Mouse (Mus musculus): ENCODE data around the gene Fga. TPM values are rescaled to one million over a fixed set of nuclear protein-coding genes. Genes with fewer than 3 reads are reported as not detected.

The Fga gene
- polyA plus RNA-seq, 1 experiment from 2014 or later, result 1,544 TPM

- no peak for ATAC-seq (ENCODE audit: low read depth)
- Histone ChIP-seq H3K36me3 (ENCODE audit: control insufficient read depth, insufficient read depth) (peaks cover 2% of the 10 kb centered on the region; the same call in 1 of the 2 replicates), H3K9ac (ENCODE audit: low read depth, low read length) (no peak overlapping the region), H3K4me1 (ENCODE audit: control insufficient read depth, low read depth, low read length) (peaks cover 10% of the 10 kb centered on the region), H3K27ac (ENCODE audit: low read length) (no peak overlapping the region), H3K4me3 (ENCODE audit: low read depth, low read length) (no peak overlapping the region), H3K9me3 (replicated peaks; ENCODE audit: control insufficient read depth, low read length) (no peaks in the 10 kb centered on the region), H3K4me2 (ENCODE audit: low read depth, low read length) (peak overlapping the region; percentile 46; the same call in 1 of the 2 replicates), H3K27me3 (ENCODE audit: control insufficient read depth, insufficient read depth, low read depth, low read length) (no peaks in the 10 kb centered on the region)
- WGBS (ENCODE audit: insufficient replicate concordance), result 28% methylated on average over 10 of the region's 10 CpGs
Measured at GRCm38 (mm10) chr3:83053758-83054157, 27.9 kb downstream of the Fga start.

- Histone ChIP-seq H3K9me3 (replicated peaks; ENCODE audit: control insufficient read depth, low read length) (no peaks in the 10 kb centered on the region), H3K27me3 (ENCODE audit: control insufficient read depth, insufficient read depth, low read depth, low read length) (no peaks in the 10 kb centered on the region), H3K4me2 (ENCODE audit: low read depth, low read length) (peak overlapping the region; percentile 76), H3K27ac (ENCODE audit: low read length) (no peak overlapping the region), H3K4me3 (ENCODE audit: low read depth, low read length) (peak overlapping the region; percentile 91), H3K4me1 (ENCODE audit: control insufficient read depth, low read depth, low read length) (peaks cover 10% of the 10 kb centered on the region), H3K9ac (ENCODE audit: low read depth, low read length) (peak overlapping the region; percentile 51; the same call in 1 of the 2 replicates), H3K36me3 (ENCODE audit: control insufficient read depth, insufficient read depth) (peaks cover 11% of the 10 kb centered on the region)
- ATAC-seq (ENCODE audit: low read depth), result peak; percentile 1; the same call in 1 of the 2 replicates
- 17% methylated on average over 13 of the region's 13 CpGs for WGBS (ENCODE audit: insufficient replicate concordance)
Measured at GRCm38 (mm10) chr3:83054759-83055158, 28.9 kb downstream of the Fga start.

GRCm38 (mm10) chr3:83055281-83056038 lies 29.6 kb downstream of the Fga start, which contains the start of gene Plrg1:
Plrg1 (plus strand) TSS chr3:83055522.
- H3K4me1 ChIP-seq (ENCODE audit: control insufficient read depth, low read depth, low read length), result peaks cover 10% of the 10 kb centered on the region
- under 1% methylated on average over 61 of the region's 61 CpGs for WGBS (ENCODE audit: insufficient replicate concordance)

GRCm38 (mm10) chr3:83057046-83057445 lies 31.2 kb downstream of the Fga start:
- WGBS (ENCODE audit: insufficient replicate concordance), result 90% methylated on average over 2 of the region's 2 CpGs
- no peak overlapping the region for H3K4me2 ChIP-seq (ENCODE audit: low read depth, low read length)
- no peak for ATAC-seq (ENCODE audit: low read depth)

More at GRCm38 (mm10) chr3:83055281-83056038, 29.6 kb downstream of the Fga start, which contains the start of gene Plrg1:
- Histone ChIP-seq H3K9me3 (replicated peaks; ENCODE audit: control insufficient read depth, low read length) (no peaks in the 10 kb centered on the region), H3K36me3 (ENCODE audit: control insufficient read depth, insufficient read depth) (peaks cover 13% of the 10 kb centered on the region), H3K27ac (ENCODE audit: low read length) (peak within 1 kb of the TSS; percentile 69), H3K4me2 (ENCODE audit: low read depth, low read length) (peak within 1 kb of the TSS; percentile 79), H3K9ac (ENCODE audit: low read depth, low read length) (peak within 1 kb of the TSS; percentile 80), H3K4me3 (ENCODE audit: low read depth, low read length) (peak within 1 kb of the TSS; percentile 91), H3K27me3 (ENCODE audit: control insufficient read depth, insufficient read depth, low read depth, low read length) (no peaks in the 10 kb centered on the region)
- peak; percentile 98 for ATAC-seq (ENCODE audit: low read depth)

GRCm38 (mm10) chr3:83067920-83068319 lies 42.0 kb downstream of the Fga start:
- no peaks in the 10 kb centered on the region for H3K9me3 ChIP-seq (replicated peaks; ENCODE audit: control insufficient read depth, low read length)
- 85% methylated on average over 9 of the region's 9 CpGs for WGBS (ENCODE audit: insufficient replicate concordance)
- ATAC-seq (ENCODE audit: low read depth), result no peak
- no peak overlapping the region for H3K9ac ChIP-seq (ENCODE audit: low read depth, low read length)
- H3K4me2 ChIP-seq (ENCODE audit: low read depth, low read length), result no peak overlapping the region
- H3K27ac ChIP-seq (ENCODE audit: low read length), result no peak overlapping the region
- H3K4me3 ChIP-seq (ENCODE audit: low read depth, low read length), result no peak overlapping the region
- peaks cover 44% of the 10 kb centered on the region for H3K36me3 ChIP-seq (ENCODE audit: control insufficient read depth, insufficient read depth)
- no peaks in the 10 kb centered on the region for H3K4me1 ChIP-seq (ENCODE audit: control insufficient read depth, low read depth, low read length)
- no peaks in the 10 kb centered on the region for H3K27me3 ChIP-seq (ENCODE audit: control insufficient read depth, insufficient read depth, low read depth, low read length)

More at GRCm38 (mm10) chr3:83057046-83057445, 31.2 kb downstream of the Fga start:
- H3K36me3 ChIP-seq (ENCODE audit: control insufficient read depth, insufficient read depth), result peaks cover 24% of the 10 kb centered on the region
- no peaks in the 10 kb centered on the region for H3K27me3 ChIP-seq (ENCODE audit: control insufficient read depth, insufficient read depth, low read depth, low read length)
- H3K4me3 ChIP-seq (ENCODE audit: low read depth, low read length), result no peak overlapping the region
- H3K9me3 ChIP-seq (replicated peaks; ENCODE audit: control insufficient read depth, low read length), result no peaks in the 10 kb centered on the region
- H3K27ac ChIP-seq (ENCODE audit: low read length), result no peak overlapping the region
- peaks cover 10% of the 10 kb centered on the region for H3K4me1 ChIP-seq (ENCODE audit: control insufficient read depth, low read depth, low read length)
- H3K9ac ChIP-seq (ENCODE audit: low read depth, low read length), result no peak overlapping the region

GRCm38 (mm10) chr3:83068869-83069268 lies 43.0 kb downstream of the Fga start:
- no peak for ATAC-seq (ENCODE audit: low read depth)
- H3K36me3 ChIP-seq (ENCODE audit: control insufficient read depth, insufficient read depth), result peaks cover 42% of the 10 kb centered on the region

GRCm38 (mm10) chr3:83070231-83070630 lies 44.4 kb downstream of the Fga start:
- no peak overlapping the region for H3K9ac ChIP-seq (ENCODE audit: low read depth, low read length)
- H3K4me2 ChIP-seq (ENCODE audit: low read depth, low read length), result no peak overlapping the region
- no peak overlapping the region for H3K4me3 ChIP-seq (ENCODE audit: low read depth, low read length)
- WGBS (ENCODE audit: insufficient replicate concordance), result 79% methylated on average over 4 of the region's 4 CpGs
- no peak for ATAC-seq (ENCODE audit: low read depth)
- no peaks in the 10 kb centered on the region for H3K27me3 ChIP-seq (ENCODE audit: control insufficient read depth, insufficient read depth, low read depth, low read length)
- H3K27ac ChIP-seq (ENCODE audit: low read length), result no peak overlapping the region
- H3K9me3 ChIP-seq (replicated peaks; ENCODE audit: control insufficient read depth, low read length), result no peaks in the 10 kb centered on the region
- H3K4me1 ChIP-seq (ENCODE audit: control insufficient read depth, low read depth, low read length), result no peaks in the 10 kb centered on the region
- peaks cover 42% of the 10 kb centered on the region for H3K36me3 ChIP-seq (ENCODE audit: control insufficient read depth, insufficient read depth)

More at GRCm38 (mm10) chr3:83068869-83069268, 43.0 kb downstream of the Fga start:
- Histone ChIP-seq H3K9ac (ENCODE audit: low read depth, low read length) (no peak overlapping the region), H3K27ac (ENCODE audit: low read length) (no peak overlapping the region), H3K9me3 (replicated peaks; ENCODE audit: control insufficient read depth, low read length) (no peaks in the 10 kb centered on the region), H3K4me2 (ENCODE audit: low read depth, low read length) (no peak overlapping the region), H3K4me3 (ENCODE audit: low read depth, low read length) (no peak overlapping the region), H3K27me3 (ENCODE audit: control insufficient read depth, insufficient read depth, low read depth, low read length) (no peaks in the 10 kb centered on the region), H3K4me1 (ENCODE audit: control insufficient read depth, low read depth, low read length) (no peaks in the 10 kb centered on the region)
- WGBS (ENCODE audit: insufficient replicate concordance), result 88% methylated on average over 13 of the region's 13 CpGs

- Histone ChIP-seq H3K9ac (ENCODE audit: low read depth, low read length) (no peak overlapping the region), H3K9me3 (replicated peaks; ENCODE audit: control insufficient read depth, low read length) (no peaks in the 10 kb centered on the region), H3K36me3 (ENCODE audit: control insufficient read depth, insufficient read depth) (no peaks in the 10 kb centered on the region), H3K27me3 (ENCODE audit: control insufficient read depth, insufficient read depth, low read depth, low read length) (no peaks in the 10 kb centered on the region), H3K27ac (ENCODE audit: low read length) (no peak overlapping the region), H3K4me1 (ENCODE audit: control insufficient read depth, low read depth, low read length) (no peaks in the 10 kb centered on the region), H3K4me2 (ENCODE audit: low read depth, low read length) (no peak overlapping the region), H3K4me3 (ENCODE audit: low read depth, low read length) (no peak overlapping the region)
- 39% methylated on average over 3 of the region's 3 CpGs for WGBS (ENCODE audit: insufficient replicate concordance)
- ATAC-seq (ENCODE audit: low read depth), result no peak
Measured at GRCm38 (mm10) chr3:83076563-83076962, 50.7 kb downstream of the Fga start.

GRCm38 (mm10) chr3:83080567-83081055 lies 54.7 kb downstream of the Fga start:
- no peaks in the 10 kb centered on the region for H3K27me3 ChIP-seq (ENCODE audit: control insufficient read depth, insufficient read depth, low read depth, low read length)

More at GRCm38 (mm10) chr3:83080567-83081055, 54.7 kb downstream of the Fga start:
- 3% methylated on average over 11 of the region's 11 CpGs for WGBS (ENCODE audit: insufficient replicate concordance)
- Histone ChIP-seq H3K27ac (ENCODE audit: low read length) (no peak overlapping the region), H3K9me3 (replicated peaks; ENCODE audit: control insufficient read depth, low read length) (no peaks in the 10 kb centered on the region), H3K4me1 (ENCODE audit: control insufficient read depth, low read depth, low read length) (no peaks in the 10 kb centered on the region), H3K4me2 (ENCODE audit: low read depth, low read length) (peak overlapping the region; percentile 52), H3K36me3 (ENCODE audit: control insufficient read depth, insufficient read depth) (no peaks in the 10 kb centered on the region), H3K9ac (ENCODE audit: low read depth, low read length) (peak overlapping the region; percentile 31; the same call in 1 of the 2 replicates), H3K4me3 (ENCODE audit: low read depth, low read length) (peak overlapping the region; percentile 40)
- ATAC-seq (ENCODE audit: low read depth), result no peak
